Mouse (Mus musculus) CD4-positive, CD25-positive, alpha-beta regulatory T cell, adult 2 months (primary cell): ENCODE results near the gene Ptov1.

Source experiments
- DNase-seq: peaks from one replicate; pipeline ENCODE4 v3.0.0-alpha.2; 2012; ENCODE audit warnings: low read depth, low spot score

Ptov1 gene

GRCm38 (mm10) chr7:44859896-44860295 is 9.7 kb downstream of the Ptov1 start:
- DNase-seq: no peak

- peak; percentile 64 for DNase-seq
These were observed 11.7 kb downstream of the Ptov1 start for GRCm38 (mm10) chr7:44857905-44858304.

- DNase-seq: peak; percentile 89
These were observed 12.5 kb downstream of the Ptov1 start, which contains the start of gene Pnkp for GRCm38 (mm10) chr7:44857042-44857552. TSS of gene Pnkp (plus strand) at chr7:44857139.

- DNase-seq: no peak
These were observed 13.2 kb downstream of the Ptov1 start for GRCm38 (mm10) chr7:44856265-44856916.

- no peak for DNase-seq
These were observed 14.6 kb downstream of the Ptov1 start for GRCm38 (mm10) chr7:44855036-44855435.

GRCm38 (mm10) chr7:44854356-44855031 is 15.1 kb downstream of the Ptov1 start:
- DNase-seq: peak; percentile 81

- no peak for DNase-seq
These were observed 15.8 kb downstream of the Ptov1 start for GRCm38 (mm10) chr7:44853596-44854355.

GRCm38 (mm10) chr7:44853065-44853464 is 16.5 kb downstream of the Ptov1 start:
- DNase-seq: no peak

GRCm38 (mm10) chr7:44852259-44853027 is 17.1 kb downstream of the Ptov1 start:
- peak; percentile 3 for DNase-seq

GRCm38 (mm10) chr7:44851625-44852234 is 17.9 kb downstream of the Ptov1 start:
- DNase-seq: no peak

- no peak for DNase-seq
These were observed 18.6 kb downstream of the Ptov1 start for GRCm38 (mm10) chr7:44850789-44851624.

- peak; percentile 78 for DNase-seq
These were observed 19.4 kb downstream of the Ptov1 start for GRCm38 (mm10) chr7:44850146-44850545.

GRCm38 (mm10) chr7:44849416-44850111 is 20.0 kb downstream of the Ptov1 start:
- DNase-seq: peak; percentile 95

GRCm38 (mm10) chr7:44848561-44849415 is 20.8 kb downstream of the Ptov1 start, which contains the start of the genes Akt1s1 and Tbc1d17:
TSS of gene Akt1s1 (plus strand) at chr7:44848991.
TSS of gene Tbc1d17 (minus strand) at chr7:44849079.
- DNase-seq: peak; percentile 100

- no peak for DNase-seq
These were observed 21.8 kb downstream of the Ptov1 start for GRCm38 (mm10) chr7:44847772-44848171.

- DNase-seq: no peak
These were observed 22.8 kb downstream of the Ptov1 start for GRCm38 (mm10) chr7:44846804-44847203.

GRCm38 (mm10) chr7:44845006-44845405 is 24.6 kb downstream of the Ptov1 start:
- no peak for DNase-seq

GRCm38 (mm10) chr7:44841825-44842463 is 27.6 kb downstream of the Ptov1 start:
- no peak for DNase-seq
